ENCODE assay signal across 13 mouse cellular contexts in genomic region chr4:134663052-134663451, GRCm38 (mm10). TPM values are rescaled to one million over a fixed set of nuclear protein-coding genes. Genes with fewer than 3 reads are reported as not detected.
DNase-seq lines count a peak whose midpoint lies in the region; ATAC-seq and TF ChIP-seq lines count a peak whose summit lies in the region.
"Had no signal": no experiment of that assay in that cellular context is flagged by ENCODE, and none has a peak within 500 bp of the region (broad histone marks: within the 10 kb centered on the region; RNA-seq: fewer than 3 reads in every experiment).

No protein-coding gene starts in this region.

- no peaks in the 10 kb centered on the region for H3K9me3 ChIP-seq in heart, embryonic 11.5 days (replicated peaks; ENCODE audit: control insufficient read depth, low read length)
- no peaks in the 10 kb centered on the region for H3K9me3 ChIP-seq in liver, embryonic 12.5 days (replicated peaks)
- H3K9me3 ChIP-seq in midbrain, postnatal 0 days (ENCODE audit: low read length), result no peaks in the 10 kb centered on the region
- H3K9me3 ChIP-seq: forebrain, embryonic 13.5 days had no signal

- no peaks in the 10 kb centered on the region for H3K36me3 ChIP-seq in heart, embryonic 11.5 days (ENCODE audit: control insufficient read depth, insufficient read depth, low read length)
- no peaks in the 10 kb centered on the region for H3K36me3 ChIP-seq in liver, embryonic 12.5 days
- no peaks in the 10 kb centered on the region for H3K36me3 ChIP-seq in midbrain, postnatal 0 days (ENCODE audit: insufficient read depth, low read length)

- 9% methylated on average over 10 of the region's 10 CpGs for WGBS in heart, embryonic 11.5 days (ENCODE audit: insufficient replicate concordance)
- WGBS in liver, embryonic 12.5 days (ENCODE audit: insufficient replicate concordance), result 23% methylated on average over 10 of the region's 10 CpGs
- WGBS in midbrain, postnatal 0 days, result 45% methylated on average over 10 of the region's 10 CpGs

- H3K9ac ChIP-seq in heart, embryonic 11.5 days (ENCODE audit: low read depth, low read length), result 0 out of 2 replicates have a peak overlapping the region, but pooled peaks have one; percentile 30
- no peak overlapping the region for H3K9ac ChIP-seq in liver, embryonic 12.5 days
- H3K9ac ChIP-seq in midbrain, postnatal 0 days (replicated peaks; ENCODE audit: low read length, poor library complexity, severe bottlenecking), result no peak overlapping the region
- H3K9ac ChIP-seq: forebrain, embryonic 13.5 days had no signal

- peaks cover 51% of the 10 kb centered on the region for H3K4me1 ChIP-seq in heart, embryonic 11.5 days (ENCODE audit: control insufficient read depth, insufficient read depth, low read length)
- H3K4me1 ChIP-seq in liver, embryonic 12.5 days, result peaks cover 23% of the 10 kb centered on the region
- peaks cover 11% of the 10 kb centered on the region for H3K4me1 ChIP-seq in midbrain, postnatal 0 days (ENCODE audit: insufficient read depth, low read length)

- no peaks in the 10 kb centered on the region for H3K27me3 ChIP-seq in heart, embryonic 11.5 days (ENCODE audit: control insufficient read depth, insufficient read depth, low read length)
- H3K27me3 ChIP-seq in liver, embryonic 12.5 days (replicated peaks), result peaks cover 14% of the 10 kb centered on the region; the same call in 1 of the 2 replicates
- H3K27me3 ChIP-seq in midbrain, postnatal 0 days (ENCODE audit: insufficient read depth, low read length), result no peaks in the 10 kb centered on the region
- H3K27me3 ChIP-seq: forebrain, embryonic 13.5 days had no signal

- no peak for TF ChIP-seq CTCF in midbrain, postnatal 0 days (IDR thresholded peaks at IDR 0.05)

- DNase-seq in embryo, embryonic 10 days (ENCODE audit: low spot score), result peak; percentile 67
- DNase-seq in embryo, embryonic 10.5 days (ENCODE audit: low spot score), result no peak
- DNase-seq in NIH3T3 (ENCODE audit: low read depth), result peak; percentile 13
- DNase-seq in frontal cortex, postnatal 10 days (ENCODE audit: low spot score in 2 of 2), result no peak
- DNase-seq in left cerebral cortex, postnatal 36 days (ENCODE audit: low spot score in 2 of 2), result no peak
- DNase-seq in midbrain, postnatal 0 days (ENCODE audit: low spot score), result no peak
- DNase-seq: kidney, postnatal 36 days; retina, postnatal 1 day; thymus, postnatal 14 days had no signal

- ATAC-seq in heart, embryonic 11.5 days (replicated peaks; ENCODE audit: insufficient number of reproducible peaks, low FRiP score, low TSS enrichment), result peak; percentile 64
- ATAC-seq in liver, embryonic 12.5 days, result peak; percentile 67
- ATAC-seq in midbrain, postnatal 0 days (ENCODE audit: low FRiP score), result no peak
- ATAC-seq: forebrain, embryonic 13.5 days had no signal

- H3K27ac ChIP-seq in heart, embryonic 11.5 days (ENCODE audit: low read depth, low read length), result peak overlapping the region; percentile 78
- H3K27ac ChIP-seq in liver, embryonic 12.5 days, result no peak overlapping the region
- no peak overlapping the region for H3K27ac ChIP-seq in midbrain, postnatal 0 days (ENCODE audit: low read depth, low read length)
- H3K27ac ChIP-seq: forebrain, embryonic 13.5 days; macrophage had no signal

- intact Hi-C loops in left cerebral cortex, postnatal 36 days (cut with DNase I), result loop anchor here (5.0 kb wide), 1 partner anchor 39 kb away; the partner anchor contains the start of gene Man1c1

- H3K4me2 ChIP-seq in heart, embryonic 11.5 days, result peak overlapping the region; percentile 41
- H3K4me2 ChIP-seq in liver, embryonic 12.5 days, result peak overlapping the region; percentile 12; the same call in 1 of the 2 replicates
- H3K4me2 ChIP-seq in midbrain, postnatal 0 days (ENCODE audit: low read depth, low read length, poor library complexity, severe bottlenecking), result no peak overlapping the region
- H3K4me2 ChIP-seq: forebrain, embryonic 13.5 days had no signal

- no peak overlapping the region for H3K4me3 ChIP-seq in heart, embryonic 11.5 days (ENCODE audit: low read depth, low read length)
- no peak overlapping the region for H3K4me3 ChIP-seq in liver, embryonic 12.5 days
- H3K4me3 ChIP-seq in midbrain, postnatal 0 days (ENCODE audit: low read depth, low read length), result no peak overlapping the region
- H3K4me3 ChIP-seq: forebrain, embryonic 13.5 days had no signal

RNA-seq across cellular contexts. Expression of gene Man1c1, which starts 41.0 kb away (rescaled TPM):
- polyA plus RNA-seq in heart, embryonic 11.5 days (2014; fragmentation: Nextera tagmentation; extraction: Ambion mirVana), result 8.6 and 9.3 TPM in 2 replicates
- polyA plus RNA-seq in liver, embryonic 12.5 days (2016; fragmentation: Nextera tagmentation; extraction: Ambion mirVana), result 3.2 and 3.5 TPM in 2 replicates
- total RNA-seq in left cerebral cortex, postnatal 36 days (2021), result 10 to 100 TPM; 37.8 to 42.0 TPM
- total RNA-seq in midbrain, postnatal 0 days (2014; rRNA removed), result 17.1 and 28.7 TPM in 2 replicates
- 2.7 and 3.4 TPM in 2 replicates for polyA plus RNA-seq in midbrain, postnatal 0 days (2015; fragmentation: Nextera tagmentation; extraction: Ambion mirVana)

Comparison
In these comparisons a context has a peak if more than half of its experiments do, and no peak if none do; other contexts are left out.
1. DNase-seq: peak in embryo, embryonic 10 days (single experiment) and NIH3T3 (single experiment); none in embryo, embryonic 10.5 days (single experiment), frontal cortex, postnatal 10 days (0 of 2), left cerebral cortex, postnatal 36 days (0 of 2) and midbrain, postnatal 0 days (single experiment).